Mouse (Mus musculus) spleen, adult 18-20 months (tissue): ENCODE measurements around the gene Glod4.

ENCODE experiments used
- DNase-seq, 2 experiments: peaks; one replicate each; pipeline ENCODE4 v3.0.0; 2022; ENCODE audit warnings: mixed read lengths in 2 of 2

Gene Glod4

DNA sequence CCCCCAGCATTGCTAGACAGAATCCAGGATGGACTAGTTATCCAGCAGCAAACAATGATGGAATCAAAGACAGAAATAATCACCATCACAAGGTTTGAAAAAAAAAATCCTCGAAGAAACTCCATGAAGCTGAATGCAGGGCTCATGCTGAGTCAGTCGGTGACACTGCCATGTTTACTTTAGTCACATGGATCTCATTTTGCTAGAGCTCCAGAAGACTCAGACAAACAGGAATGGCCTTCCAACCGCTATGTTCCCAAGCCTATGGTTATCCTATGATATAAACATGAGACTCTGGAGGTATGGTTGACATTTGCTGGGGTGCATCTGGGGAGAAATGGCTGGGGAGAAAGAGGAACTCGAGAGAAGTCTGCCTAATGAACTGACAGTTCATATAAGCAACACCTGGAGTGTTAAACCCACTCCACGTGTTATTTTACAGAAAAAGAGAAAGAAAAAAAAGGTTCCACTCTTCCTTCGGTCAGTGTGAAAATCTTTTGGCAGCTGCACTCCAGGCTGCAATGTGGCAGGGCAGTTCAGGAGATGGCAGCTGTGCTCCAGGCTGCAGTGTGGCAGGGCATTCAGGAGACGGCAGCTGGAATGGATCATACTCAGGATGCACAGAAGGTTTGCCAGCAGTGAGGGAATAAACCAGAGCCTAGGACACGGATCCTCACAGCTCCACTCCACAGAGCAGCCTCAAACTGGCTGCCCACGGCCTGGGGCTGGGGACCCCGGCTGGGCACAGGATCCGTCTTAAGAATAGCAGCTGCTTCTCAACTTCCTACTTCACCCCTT is 169.0 kb downstream of the Glod4 start:
- no peak for DNase-seq
